Mouse (Mus musculus) layer of hippocampus, postnatal 14 days (tissue): ENCODE measurements around the gene Shisa2. TPM values are rescaled to one million over a fixed set of nuclear protein-coding genes. Genes with fewer than 3 reads are reported as not detected.

Source experiments
- DNase-seq, 2 experiments: peaks; one replicate each; pipeline ENCODE4 v3.0.0; 2021 to 2022; ENCODE audit warnings: low spot score in 2 of 2, mixed read lengths in 1 of 2
- total RNA-seq, 2 experiments: library from RNA; stranded (reverse); gene quantifications; 2 replicates each; pipeline ENCODE4 v1.2.3; 2021

Shisa2 gene
- total RNA-seq, 2 experiments from 2014 or later, result 3.1 to 5.1 TPM

DNA sequence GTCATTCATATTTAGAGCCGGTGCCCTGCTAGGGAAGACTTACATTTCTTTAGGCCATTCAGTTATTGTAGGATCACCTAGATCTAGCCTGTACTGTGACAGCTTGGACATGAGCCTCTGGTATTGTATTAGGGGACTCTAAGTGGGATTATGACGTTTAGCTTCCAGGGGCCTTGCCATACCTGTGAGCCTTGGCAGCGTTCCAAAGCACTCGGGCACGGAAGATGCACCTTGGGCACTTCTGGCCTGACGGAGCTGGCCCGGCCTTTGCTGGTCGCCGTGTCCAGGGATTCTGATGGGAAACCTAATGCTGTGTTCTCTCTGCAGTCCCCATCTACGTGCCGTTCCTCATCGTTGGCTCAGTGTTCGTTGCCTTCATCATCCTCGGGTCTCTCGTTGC lies 4.2 kb downstream of the Shisa2 start:
- no peak for DNase-seq

DNA sequence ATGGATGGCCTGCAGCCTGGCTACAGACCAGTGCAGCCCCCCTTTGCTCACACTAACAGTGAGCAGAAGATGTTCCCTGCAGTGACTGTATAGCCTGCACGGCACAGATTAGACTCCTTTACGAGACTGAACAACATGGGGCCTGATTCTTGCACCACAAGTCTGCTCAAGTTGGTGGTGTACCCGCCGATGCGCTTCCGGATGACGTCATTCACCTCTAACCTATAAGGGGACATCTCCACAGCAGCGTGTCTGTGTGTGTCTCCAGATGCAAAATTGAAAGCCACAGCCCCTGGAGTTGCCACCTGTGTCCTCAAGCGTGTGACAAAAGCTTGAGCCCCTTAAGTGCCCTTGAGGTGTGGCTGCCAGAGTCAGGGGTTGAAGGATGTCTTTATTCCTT lies 5.0 kb downstream of the Shisa2 start:
- DNase-seq, result no peak

DNA sequence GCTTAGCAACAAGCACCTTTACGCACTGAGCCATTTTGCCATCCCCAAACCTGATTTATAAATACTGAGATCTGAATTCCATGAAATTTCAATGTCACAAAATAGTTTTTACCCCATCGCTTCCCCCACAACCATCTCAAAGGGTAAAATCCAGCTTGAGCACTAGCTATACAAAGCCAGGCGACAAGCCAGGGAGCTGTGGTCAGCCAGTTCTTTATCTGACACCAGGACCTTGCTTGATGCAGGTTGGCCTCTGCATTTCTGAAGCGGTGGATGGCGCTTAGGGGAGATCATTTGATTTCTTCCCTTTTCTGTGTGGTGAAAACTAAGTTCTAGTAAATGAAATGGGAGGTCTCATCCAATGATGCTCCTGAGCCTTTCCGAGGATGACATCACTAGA lies 7.0 kb downstream of the Shisa2 start:
- no peak for DNase-seq

DNA sequence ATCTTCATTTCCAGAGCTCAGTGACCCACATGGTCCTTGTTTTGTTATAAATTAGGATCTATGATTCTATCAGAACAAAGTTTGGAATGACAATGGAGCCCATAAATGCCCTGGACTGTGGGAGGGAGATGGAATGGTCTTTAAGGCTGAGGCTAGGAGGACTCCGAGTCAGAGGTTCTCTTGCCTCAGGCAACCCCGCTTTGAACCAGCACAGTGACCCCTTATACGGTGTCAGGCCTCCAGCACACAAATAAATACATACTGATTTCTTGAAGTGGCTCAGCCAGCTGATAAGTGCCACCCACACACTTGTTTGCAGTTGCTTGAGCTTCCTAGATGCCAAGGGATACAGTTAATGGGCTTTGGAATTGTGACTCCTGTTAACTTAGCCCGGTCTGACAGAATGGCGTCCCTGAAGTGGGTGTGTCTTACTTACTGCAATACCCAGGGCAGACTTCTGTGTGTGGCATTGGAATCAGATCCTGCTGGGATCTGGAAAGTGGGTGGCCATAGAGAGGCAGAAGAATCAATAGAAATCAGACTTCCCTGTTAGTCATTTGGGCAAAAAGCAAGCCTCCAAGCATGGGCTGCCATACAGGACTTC lies 8.3 kb downstream of the Shisa2 start:
- DNase-seq, result no peak

DNA sequence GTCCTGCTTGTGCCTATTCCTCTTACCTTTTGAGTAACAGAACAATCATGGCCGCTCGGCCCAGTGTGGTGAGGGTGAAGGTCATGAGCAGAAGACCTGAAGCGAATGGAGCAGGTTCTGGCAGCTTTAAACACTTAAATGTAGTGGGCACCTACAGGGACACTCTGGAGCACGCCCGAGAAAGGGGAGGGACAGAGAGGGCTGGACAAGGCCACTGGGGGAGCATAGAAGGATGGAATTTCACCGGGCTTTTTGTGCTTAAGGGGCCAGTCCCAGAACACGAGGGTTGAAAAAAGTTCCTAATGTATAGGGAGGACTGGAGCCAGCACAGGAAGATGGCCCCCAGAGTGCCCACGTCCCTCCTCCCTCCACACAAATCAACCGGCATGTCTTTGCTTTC lies 8.9 kb downstream of the Shisa2 start:
- DNase-seq, result no peak

DNA sequence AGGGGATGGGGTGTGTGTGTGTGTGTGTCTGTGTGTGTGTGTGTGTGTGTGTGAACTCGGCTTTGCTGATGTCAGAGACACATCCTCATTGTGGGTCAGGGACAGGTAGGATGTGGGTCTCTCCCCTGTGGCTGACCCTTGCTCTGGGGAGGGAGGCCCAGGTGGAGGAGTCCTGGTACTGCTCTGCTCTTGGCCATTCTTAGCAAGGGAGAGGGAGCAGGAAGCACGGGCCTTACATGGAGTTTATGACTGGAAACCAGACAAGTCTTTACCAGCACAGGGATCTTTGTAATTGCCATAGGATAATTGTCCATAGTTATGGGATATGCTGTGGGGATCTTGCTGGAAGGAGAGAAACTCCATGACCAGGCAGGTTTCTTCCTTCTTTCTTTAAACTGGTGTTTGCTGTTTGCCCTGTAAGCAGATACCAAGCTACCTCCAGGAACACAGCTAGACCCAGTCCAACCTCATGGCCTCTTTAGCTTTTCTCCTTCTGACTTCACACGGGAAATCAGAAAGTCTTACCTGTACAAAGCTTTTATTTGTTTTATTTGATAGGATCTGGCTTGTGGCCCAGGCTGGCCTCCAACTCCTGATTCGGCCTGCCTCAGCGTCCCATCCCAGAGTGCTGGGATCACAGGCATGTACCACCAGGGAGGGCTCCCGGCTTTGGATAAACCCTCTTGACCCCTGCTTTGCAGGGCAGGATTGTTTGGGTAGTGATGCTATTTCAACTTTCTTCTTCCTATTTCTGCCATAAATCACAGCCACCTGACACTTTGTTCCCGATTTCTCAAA lies 14.0 kb downstream of the Shisa2 start:
- no peak for DNase-seq

DNA sequence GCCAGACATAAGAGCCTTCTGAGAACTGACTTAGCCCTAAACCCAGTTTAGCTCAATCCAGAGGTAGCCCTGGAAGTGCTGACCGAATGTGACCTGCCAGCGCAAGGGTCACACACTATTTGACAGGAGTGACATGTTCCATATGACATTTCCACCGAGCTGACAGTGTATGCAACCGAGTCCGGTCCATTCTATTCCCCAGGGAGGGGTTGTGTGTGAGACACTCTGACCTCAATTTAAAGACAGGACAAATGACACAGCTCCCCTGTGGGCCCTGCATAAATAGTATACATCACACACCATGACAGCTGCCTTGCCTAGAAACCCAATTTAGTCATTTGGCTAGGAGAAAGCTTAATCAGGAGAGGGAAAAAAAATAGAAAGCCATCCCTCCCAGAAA lies 16.7 kb downstream of the Shisa2 start:
- DNase-seq, result no peak

DNA sequence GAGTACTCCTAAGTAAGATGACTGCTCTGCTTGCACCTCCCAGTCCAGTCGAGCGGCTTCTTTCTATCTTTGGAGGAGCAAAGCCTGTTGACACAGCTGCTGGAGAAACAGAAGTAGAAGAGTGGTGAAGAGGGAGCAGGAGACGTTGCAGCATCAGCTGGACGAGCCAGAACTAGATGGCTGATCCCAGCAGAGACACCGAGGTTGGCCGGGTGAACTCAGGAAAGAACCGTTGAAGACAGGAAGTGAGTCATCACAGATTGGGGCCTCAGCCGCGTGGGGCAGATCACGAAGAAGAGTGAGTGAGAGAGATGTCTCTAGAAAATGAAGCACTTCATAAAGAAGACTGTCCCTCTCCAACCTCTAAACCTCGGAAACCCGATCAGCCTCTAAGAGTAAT lies 18.5 kb downstream of the Shisa2 start:
- no peak for DNase-seq

DNA sequence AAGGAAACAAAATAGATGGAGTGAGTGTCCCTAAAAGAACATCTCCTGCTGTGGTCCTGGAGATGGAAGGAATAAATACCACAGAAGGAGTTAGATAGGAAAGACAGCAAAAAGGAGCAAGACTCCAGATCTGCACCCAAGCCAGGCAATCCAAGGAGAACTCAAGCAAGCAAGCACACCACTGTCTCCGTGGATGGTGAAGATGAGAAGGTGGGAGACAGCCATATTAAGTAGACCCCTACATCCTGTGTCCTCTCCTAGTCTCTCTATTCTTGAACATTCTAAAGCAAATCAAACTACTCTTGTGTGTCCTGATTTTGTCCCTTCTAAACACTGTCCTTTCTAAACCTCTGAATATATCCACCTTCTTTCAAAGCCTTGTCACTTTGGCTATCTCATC lies 19.1 kb downstream of the Shisa2 start:
- no peak for DNase-seq

DNA sequence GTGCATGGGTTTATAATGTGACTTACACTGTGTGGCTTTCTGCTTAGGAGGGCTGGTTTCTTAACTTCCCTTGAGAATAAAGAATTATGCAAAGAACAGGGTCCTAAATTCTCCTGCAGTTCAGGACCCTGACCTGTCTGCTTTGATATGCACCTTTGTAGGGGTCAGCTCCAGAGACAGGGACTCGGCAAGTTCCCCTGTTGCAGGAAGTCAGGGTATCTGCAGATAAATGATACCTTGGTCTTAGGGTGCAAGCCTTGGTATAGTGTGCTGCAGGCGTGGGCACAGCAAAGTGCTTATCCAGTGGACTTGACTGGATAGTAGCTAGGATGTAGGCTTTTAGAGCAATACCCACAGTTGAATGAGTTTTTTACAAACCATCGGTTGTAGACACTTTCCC lies 19.8 kb downstream of the Shisa2 start:
- DNase-seq, result no peak

DNA sequence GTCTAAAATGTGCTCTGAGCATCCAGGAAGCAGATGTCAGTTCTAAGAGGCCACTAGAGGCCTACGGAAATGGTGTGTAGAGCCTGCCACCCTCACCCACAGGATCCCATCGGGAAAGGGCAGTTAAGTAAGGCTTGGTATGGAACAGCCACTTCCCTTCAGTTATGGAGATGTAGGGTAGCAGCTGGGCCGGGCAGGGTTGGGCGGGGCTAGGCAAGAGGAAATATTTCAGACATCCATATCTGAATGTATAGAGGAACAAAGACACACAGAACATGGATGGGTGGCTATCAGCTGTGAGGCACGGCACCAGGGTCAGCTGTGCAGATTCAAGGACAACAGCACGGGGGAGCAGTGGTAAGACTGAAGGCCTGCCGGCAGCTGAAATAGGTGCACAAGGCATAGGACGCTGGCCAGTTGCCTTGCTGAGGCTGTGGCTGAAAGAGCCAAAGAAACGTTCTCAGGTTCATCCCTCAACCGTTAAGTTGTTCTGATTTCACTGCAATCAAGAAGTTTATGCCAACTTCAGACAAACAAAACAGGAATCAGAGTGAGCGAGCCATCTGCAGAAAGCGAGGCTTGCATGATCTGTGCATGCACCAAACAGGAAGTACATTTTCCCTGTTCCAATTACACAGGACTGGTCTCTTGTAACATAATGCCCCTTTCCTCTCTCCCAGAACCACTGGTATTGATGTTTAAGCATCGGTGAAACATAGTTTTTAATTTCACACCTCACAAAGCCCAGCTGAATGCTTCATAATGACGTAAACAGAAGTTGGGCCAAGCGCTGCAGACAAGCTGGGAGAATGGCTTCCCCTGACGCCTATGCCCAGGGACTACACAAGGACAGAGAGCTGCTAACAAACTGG lies 22.0 kb downstream of the Shisa2 start:
- DNase-seq, result peak in 1 of 2 experiments; percentile 9

DNA sequence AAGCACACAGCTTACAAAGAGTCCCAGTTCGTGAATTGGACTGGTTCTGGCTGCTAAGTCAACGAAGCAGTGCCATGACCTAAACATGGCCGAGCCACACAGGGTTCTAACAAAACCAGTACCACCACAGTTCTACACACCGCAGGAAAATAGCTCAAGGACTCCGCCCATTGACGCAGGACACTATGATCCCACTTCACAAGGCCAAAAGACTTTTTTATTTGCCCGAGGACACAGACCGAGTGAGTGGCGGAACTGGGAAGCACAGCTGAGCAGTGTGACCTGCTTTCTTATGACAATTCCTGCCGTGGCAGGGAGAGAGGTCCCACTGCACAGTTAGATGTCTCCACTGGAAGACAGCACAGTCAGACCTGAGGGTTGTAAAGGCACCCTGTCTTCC lies 23.5 kb downstream of the Shisa2 start:
- no peak for DNase-seq

DNA sequence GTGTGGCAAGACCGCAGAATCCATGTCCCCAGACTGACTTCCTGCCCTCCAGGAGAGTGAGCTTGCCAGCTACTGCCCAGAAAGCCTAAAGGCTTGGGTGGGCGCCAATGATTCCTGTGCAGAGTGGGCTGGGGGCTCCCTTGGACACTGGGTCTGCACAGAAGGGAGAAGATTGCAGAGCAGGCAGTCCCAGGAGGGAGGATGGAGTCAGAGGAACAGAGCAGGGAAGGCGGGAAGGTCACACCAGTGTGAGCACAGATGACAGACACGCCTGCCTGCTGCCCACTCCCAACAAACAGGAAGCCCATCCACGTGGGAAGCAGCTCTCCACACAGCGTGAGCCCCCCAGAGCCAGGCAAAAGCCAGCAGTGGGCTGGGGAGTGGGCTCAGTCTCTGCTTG lies 24.2 kb downstream of the Shisa2 start:
- DNase-seq, result no peak

DNA sequence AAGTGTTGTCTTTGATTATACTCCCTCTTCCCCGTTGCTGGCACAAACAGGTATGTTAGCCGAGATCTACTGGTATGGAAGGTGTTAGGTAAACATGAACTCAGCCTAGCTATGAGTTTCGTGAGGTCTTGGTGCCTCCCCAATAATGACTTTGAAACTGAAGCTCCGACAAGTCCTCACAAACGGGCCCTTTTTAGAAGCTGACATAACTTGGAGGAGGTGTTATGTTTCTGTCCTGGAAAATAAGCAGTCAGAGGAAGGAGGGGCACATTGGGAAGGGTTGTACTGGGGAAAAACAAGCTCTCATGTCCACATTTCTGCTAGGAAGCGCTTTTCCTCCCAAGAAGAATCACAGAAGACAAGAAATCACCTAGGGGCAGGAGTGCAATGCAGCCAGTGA lies 31.5 kb downstream of the Shisa2 start:
- DNase-seq, result no peak

DNA sequence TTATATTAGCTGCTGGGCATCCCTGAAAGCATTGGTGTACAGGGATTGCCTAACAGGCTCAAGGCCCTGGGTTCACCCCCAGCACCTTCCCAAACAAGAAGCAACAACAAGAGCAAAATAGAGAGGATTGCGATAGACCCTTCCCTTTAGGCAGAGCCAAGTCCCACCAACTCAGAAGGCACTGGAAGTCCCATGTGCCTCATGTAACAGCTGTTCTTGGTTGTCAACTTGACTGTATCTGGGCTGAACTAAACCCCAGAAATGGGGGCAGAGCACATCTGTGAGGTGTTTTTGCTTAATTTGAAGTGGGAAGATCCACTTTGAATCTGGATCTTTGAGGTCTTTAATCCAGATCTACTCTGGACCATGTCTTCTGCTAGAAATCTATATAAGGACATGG lies 32.0 kb downstream of the Shisa2 start:
- DNase-seq, result no peak

DNA sequence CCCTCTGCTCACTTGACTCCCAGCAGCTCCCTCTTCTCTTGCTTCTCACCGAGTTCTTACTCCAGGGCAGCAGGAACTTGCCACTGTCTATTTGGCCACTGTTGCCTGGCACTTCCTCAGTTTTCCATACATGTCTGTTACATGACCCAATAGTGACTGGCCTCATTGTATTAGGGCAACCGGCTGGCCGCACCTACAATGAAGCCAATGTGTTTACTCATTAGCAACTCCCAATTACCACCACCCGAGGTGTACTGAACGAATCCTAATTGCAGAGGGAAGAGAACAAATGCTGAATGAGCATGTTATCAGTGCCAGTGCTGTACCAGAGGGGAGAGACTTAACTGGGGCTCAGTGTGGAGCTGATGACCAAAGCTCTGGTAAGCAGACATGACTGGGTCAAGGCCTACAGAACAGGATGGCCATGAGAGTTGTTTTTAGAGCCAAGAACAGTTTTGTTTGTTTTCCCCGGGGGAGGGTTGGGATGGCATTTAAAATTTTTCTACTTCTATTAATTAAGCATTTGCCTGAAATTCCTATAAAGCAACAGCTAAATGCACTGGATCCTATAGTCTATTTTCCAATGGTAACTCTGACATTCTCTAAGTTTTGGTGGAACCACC lies 47.9 kb downstream of the Shisa2 start:
- DNase-seq, result peak in 1 of 2 experiments; percentile 26

DNA sequence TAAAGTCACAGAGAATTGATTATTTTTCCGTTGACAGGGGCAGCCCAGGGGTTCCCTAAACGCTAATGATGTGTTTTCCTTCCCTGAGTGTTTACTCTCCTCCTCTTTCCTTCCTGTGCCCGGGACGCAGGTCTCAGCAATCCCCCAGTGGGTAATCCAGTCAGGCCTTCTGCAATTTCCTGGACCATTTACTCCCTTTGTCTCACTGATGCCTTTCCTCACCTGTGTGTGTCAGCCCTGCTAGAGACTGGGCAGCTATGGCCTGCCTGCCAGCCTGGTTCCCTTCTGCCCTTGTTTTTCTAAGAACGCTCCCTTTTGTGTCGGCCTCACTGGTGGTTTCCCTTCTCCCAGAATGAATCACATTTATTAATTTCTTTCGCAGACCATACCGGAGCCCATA lies 49.4 kb downstream of the Shisa2 start:
- no peak for DNase-seq

DNA sequence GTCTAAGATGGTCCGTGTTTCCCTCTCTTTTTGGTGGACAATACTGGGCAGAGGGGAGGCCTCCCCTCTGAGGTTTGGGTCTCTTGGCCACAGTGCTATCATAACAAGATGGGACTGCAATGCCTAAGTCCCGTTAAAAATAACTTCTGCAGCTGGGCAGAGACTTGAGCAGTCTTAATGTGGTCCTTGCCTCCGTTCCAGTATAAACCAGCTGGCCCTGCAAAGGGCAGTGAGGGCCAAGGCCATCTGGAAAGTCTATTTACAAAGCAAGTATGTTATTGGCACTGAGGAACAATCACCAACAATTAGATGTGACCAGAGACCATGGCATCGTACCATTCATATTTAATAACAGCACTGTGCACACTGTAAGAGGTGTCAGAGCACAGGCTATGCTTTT lies 50.2 kb downstream of the Shisa2 start:
- no peak for DNase-seq

DNA sequence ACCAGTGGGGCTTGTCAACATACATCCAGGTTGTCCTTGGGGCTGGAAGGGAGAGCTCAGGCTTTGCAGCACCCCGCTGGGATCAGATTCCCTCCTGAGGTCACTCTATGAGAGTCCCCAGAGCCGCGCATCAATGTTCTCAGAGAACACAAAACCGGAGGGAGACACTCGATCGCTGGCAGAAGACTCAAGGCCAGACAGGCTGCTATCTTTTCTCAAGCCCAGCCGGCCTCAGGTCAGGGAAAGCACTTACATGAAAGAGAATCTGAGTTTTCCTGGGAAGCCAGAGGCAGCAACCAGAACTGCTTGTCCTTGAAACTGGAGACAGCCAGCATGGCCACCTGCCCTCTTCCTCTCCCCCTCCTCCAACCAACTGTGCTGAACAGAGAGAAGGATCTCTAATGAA lies 52.5 kb downstream of the Shisa2 start:
- no peak for DNase-seq
